Mouse (Mus musculus) neutrophil, adult 83 days (primary cell): Measurements from ENCODE around the gene Adam11. TPM values are rescaled to one million over a fixed set of nuclear protein-coding genes. Genes with fewer than 3 reads are reported as not detected.

Source experiments
- total RNA-seq, 2 experiments: library from RNA; stranded (reverse); gene quantifications; one replicate each; pipeline ENCODE4 v1.2.4; 2023

The Adam11 gene
- total RNA-seq: under 1 TPM; 0.70 to 0.86 TPM

DNA sequence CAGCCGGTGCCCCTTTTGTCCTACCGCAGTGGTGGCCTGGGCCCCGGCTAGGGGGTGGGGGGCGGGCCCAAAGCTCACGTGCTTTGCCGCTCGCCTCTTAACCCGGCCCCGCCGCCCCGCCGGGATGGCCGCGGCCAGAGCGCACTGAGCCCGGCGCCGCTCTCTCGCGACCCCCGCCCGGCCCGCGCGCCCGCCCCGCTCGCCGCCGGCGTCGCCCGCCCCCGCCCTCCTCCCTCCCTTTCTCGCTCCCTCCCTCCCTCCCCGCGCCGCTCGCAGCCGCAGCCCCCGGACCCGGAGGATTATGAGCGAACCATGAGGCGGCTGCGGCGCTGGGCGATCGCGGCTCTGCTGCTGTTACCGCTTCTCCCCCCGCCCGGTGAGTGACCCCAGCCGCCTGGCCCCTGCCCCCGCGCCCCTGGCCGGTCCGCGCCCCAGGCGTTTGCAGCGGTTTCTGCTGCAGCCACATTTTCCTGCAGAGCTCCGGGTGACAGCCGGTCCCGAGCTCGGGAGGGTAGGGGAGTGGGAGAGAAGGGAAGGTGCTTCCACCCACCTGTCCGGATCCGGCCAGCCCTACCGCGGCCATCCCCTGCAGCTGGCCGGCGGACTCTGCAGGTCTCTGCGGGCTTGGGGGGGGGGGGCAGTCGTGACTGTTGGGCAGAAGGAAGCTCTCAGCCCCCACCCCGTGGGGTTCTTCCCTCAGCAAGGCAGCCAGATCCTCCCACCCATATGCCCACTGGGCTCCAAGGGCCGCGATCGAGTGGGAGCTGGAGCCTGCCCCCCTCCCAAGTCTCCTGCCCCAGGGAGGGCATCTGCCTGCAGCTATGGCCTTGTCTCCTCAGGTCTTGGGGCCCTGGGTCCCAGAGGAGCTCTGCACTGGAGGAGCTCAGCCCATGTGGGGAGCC is at the start of gene Adam11:
TSS of gene Adam11 (plus strand) at position 131 of the 902 bp plus-strand sequence.

DNA sequence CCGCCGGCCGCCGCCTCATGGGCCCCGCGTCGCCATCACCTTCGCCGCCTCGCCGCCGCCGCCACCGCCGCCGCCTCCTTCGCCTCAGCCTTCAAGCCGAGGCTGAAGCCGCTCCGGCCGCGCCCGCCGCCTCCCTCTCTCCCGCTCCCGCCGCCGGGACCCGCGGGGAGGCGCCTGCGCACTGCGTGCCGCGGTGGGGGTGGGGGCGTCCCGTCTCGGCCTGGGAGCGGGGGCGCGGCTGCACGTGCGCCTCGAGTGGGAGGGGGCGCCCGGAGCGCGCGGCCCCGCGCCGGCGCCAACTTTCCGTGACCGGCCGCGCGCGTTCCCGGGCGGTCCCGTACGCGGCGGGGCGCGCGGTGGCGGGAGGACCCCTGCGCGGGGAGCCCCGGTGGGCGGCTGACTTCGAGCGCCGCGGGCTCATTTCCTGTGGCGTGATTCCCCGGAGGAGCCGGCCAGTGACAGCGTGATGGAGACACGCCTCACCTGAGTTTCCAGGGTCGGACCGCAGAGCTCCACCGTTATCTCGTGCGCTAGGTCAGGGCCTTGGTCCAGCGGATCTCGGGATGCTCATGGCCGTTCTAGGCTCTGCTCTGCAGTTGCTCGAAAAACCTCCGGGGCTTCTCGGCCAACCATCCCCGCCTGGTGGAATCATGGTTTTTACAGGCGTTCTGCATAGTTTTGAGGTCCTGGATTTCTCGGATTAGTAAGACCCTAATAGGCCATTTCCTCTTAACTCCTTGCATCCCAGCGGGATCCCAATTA is 58.0 kb downstream of the Adam11 start, which contains the start of gene Gjc1:
TSS of gene Gjc1 (minus strand) at position 680 of the 762 bp plus-strand sequence.

Other genes starting within 250 kb of the Adam11 start
- 10 to 100 TPM; 30.4 to 33.3 TPM for gene Gpatch8, start 205.0 kb upstream of the Adam11 start, total RNA-seq
- not detected for gene Gm11627, start 182.0 kb upstream of the Adam11 start, total RNA-seq
- gene Fzd2, start 157.0 kb upstream of the Adam11 start, total RNA-seq: not detected
- not detected for gene Meioc, start 97.7 kb upstream of the Adam11 start, total RNA-seq
- 1 to 10 TPM; 9.0 to 9.9 TPM for gene Ccdc43, start 63.7 kb upstream of the Adam11 start, total RNA-seq
- gene Gjc1, start 58.3 kb downstream of the Adam11 start, total RNA-seq: not detected
- not detected for gene Higd1b, start 74.4 kb downstream of the Adam11 start, total RNA-seq
- 10 to 100 TPM; 64.6 to 70.3 TPM for gene Eftud2, start 119.5 kb downstream of the Adam11 start, total RNA-seq
- gene Ccdc103, start 119.8 kb downstream of the Adam11 start, total RNA-seq: not detected
- not detected for gene Fam187a, start 123.7 kb downstream of the Adam11 start, total RNA-seq
- 1 to 10 TPM; 1.8 to 2.8 TPM for gene Gfap, start 139.5 kb downstream of the Adam11 start, total RNA-seq
- 10 to 100 TPM; 31.3 to 41.0 TPM for gene Kif18b, start 163.7 kb downstream of the Adam11 start, total RNA-seq
- gene C1ql1, start 185.2 kb downstream of the Adam11 start, total RNA-seq: not detected